Mouse (Mus musculus): Measurements from ENCODE around the gene Tecta. TPM values are rescaled to one million over a fixed set of nuclear protein-coding genes. Genes with fewer than 3 reads are reported as not detected.

Gene Tecta
- polyA plus RNA-seq, 1 experiment from 2014 or later, result 0.09 TPM

- no peaks in the 10 kb centered on the region for H3K9me3 ChIP-seq (ENCODE audit: low read length)
- no peak overlapping the region for H3K27ac ChIP-seq (ENCODE audit: low read depth)
- H3K4me1 ChIP-seq (ENCODE audit: insufficient read depth), result peaks cover 6% of the 10 kb centered on the region; the same call in 1 of the 2 replicates
- TF ChIP-seq CTCF (IDR thresholded peaks at IDR 0.05; ENCODE audit: low read depth), result no peak
- no peak for TF ChIP-seq EP300 (IDR thresholded peaks at IDR 0.05; ENCODE audit: low read depth)
- 48% methylated on average over 12 of the region's 12 CpGs for WGBS (ENCODE audit: insufficient replicate concordance)
- H3K9ac ChIP-seq (replicated peaks), result no peak overlapping the region
- H3K4me2 ChIP-seq (ENCODE audit: low read depth, low read length), result no peak overlapping the region
- DNase-seq (peak; percentile 23), ATAC-seq (peak; percentile 62; the same call in 1 of the 2 replicates)
- H3K4me3 ChIP-seq (ENCODE audit: low read depth, low read length), result no peak overlapping the region
- H3K27me3 ChIP-seq (ENCODE audit: insufficient read depth, low read length), result no peaks in the 10 kb centered on the region
- peaks cover 43% of the 10 kb centered on the region for H3K36me3 ChIP-seq (replicated peaks; ENCODE audit: insufficient read depth, low read length)
These were observed 28.6 kb upstream of the Tecta start for GRCm38 (mm10) chr9:42428060-42428924.

- 77% methylated on average over 10 of the region's 10 CpGs for WGBS (ENCODE audit: insufficient replicate concordance)
- Histone ChIP-seq H3K4me3 (ENCODE audit: low read depth, low read length) (no peak overlapping the region), H3K4me2 (ENCODE audit: low read depth, low read length) (no peak overlapping the region), H3K4me1 (ENCODE audit: insufficient read depth) (peaks cover 6% of the 10 kb centered on the region; the same call in 1 of the 2 replicates), H3K9me3 (ENCODE audit: low read length) (no peaks in the 10 kb centered on the region), H3K27me3 (ENCODE audit: insufficient read depth, low read length) (no peaks in the 10 kb centered on the region), H3K36me3 (replicated peaks; ENCODE audit: insufficient read depth, low read length) (peaks cover 52% of the 10 kb centered on the region), H3K27ac (ENCODE audit: low read depth) (no peak overlapping the region), H3K9ac (replicated peaks) (no peak overlapping the region)
- ATAC-seq (no peak), DNase-seq (no peak)
- TF ChIP-seq EP300 (IDR thresholded peaks at IDR 0.05; ENCODE audit: low read depth) (no peak), CTCF (IDR thresholded peaks at IDR 0.05; ENCODE audit: low read depth) (no peak)
These were observed 27.1 kb upstream of the Tecta start for GRCm38 (mm10) chr9:42426661-42427358.

GRCm38 (mm10) chr9:42423649-42424048 is 23.9 kb upstream of the Tecta start:
- Histone ChIP-seq H3K9ac (replicated peaks) (no peak overlapping the region), H3K27me3 (ENCODE audit: insufficient read depth, low read length) (no peaks in the 10 kb centered on the region), H3K4me2 (ENCODE audit: low read depth, low read length) (no peak overlapping the region), H3K27ac (ENCODE audit: low read depth) (no peak overlapping the region), H3K4me3 (ENCODE audit: low read depth, low read length) (no peak overlapping the region), H3K4me1 (ENCODE audit: insufficient read depth) (peaks cover 5% of the 10 kb centered on the region; the same call in 1 of the 2 replicates), H3K9me3 (ENCODE audit: low read length) (no peaks in the 10 kb centered on the region), H3K36me3 (replicated peaks; ENCODE audit: insufficient read depth, low read length) (peaks cover 39% of the 10 kb centered on the region)
- TF ChIP-seq CTCF (IDR thresholded peaks at IDR 0.05; ENCODE audit: low read depth), result no peak
- no peak for TF ChIP-seq EP300 (IDR thresholded peaks at IDR 0.05; ENCODE audit: low read depth)
- WGBS (ENCODE audit: insufficient replicate concordance), result 77% methylated on average over 2 of the region's 2 CpGs
- ATAC-seq, result no peak
- no peak for DNase-seq

GRCm38 (mm10) chr9:42419687-42420086 is 20.0 kb upstream of the Tecta start:
- H3K4me1 ChIP-seq (ENCODE audit: insufficient read depth), result no peaks in the 10 kb centered on the region
- H3K9me3 ChIP-seq (ENCODE audit: low read length), result no peaks in the 10 kb centered on the region
- TF ChIP-seq CTCF (IDR thresholded peaks at IDR 0.05; ENCODE audit: low read depth) (no peak), EP300 (IDR thresholded peaks at IDR 0.05; ENCODE audit: low read depth) (no peak)
- peaks cover 30% of the 10 kb centered on the region for H3K36me3 ChIP-seq (replicated peaks; ENCODE audit: insufficient read depth, low read length)
- no peak overlapping the region for H3K9ac ChIP-seq (replicated peaks)
- no peak overlapping the region for H3K4me2 ChIP-seq (ENCODE audit: low read depth, low read length)
- WGBS (ENCODE audit: insufficient replicate concordance), result 76% methylated on average over 2 of the region's 2 CpGs
- no peak overlapping the region for H3K27ac ChIP-seq (ENCODE audit: low read depth)
- no peaks in the 10 kb centered on the region for H3K27me3 ChIP-seq (ENCODE audit: insufficient read depth, low read length)
- no peak overlapping the region for H3K4me3 ChIP-seq (ENCODE audit: low read depth, low read length)
- ATAC-seq (no peak), DNase-seq (no peak)

- H3K4me3 ChIP-seq (ENCODE audit: low read depth, low read length), result no peak overlapping the region
- WGBS (ENCODE audit: insufficient replicate concordance), result 82% methylated on average over 5 of the region's 5 CpGs
- peaks cover 29% of the 10 kb centered on the region for H3K36me3 ChIP-seq (replicated peaks; ENCODE audit: insufficient read depth, low read length)
- H3K4me1 ChIP-seq (ENCODE audit: insufficient read depth), result no peaks in the 10 kb centered on the region
- H3K4me2 ChIP-seq (ENCODE audit: low read depth, low read length), result no peak overlapping the region
- no peaks in the 10 kb centered on the region for H3K9me3 ChIP-seq (ENCODE audit: low read length)
- no peak for TF ChIP-seq EP300 (IDR thresholded peaks at IDR 0.05; ENCODE audit: low read depth)
- TF ChIP-seq CTCF (IDR thresholded peaks at IDR 0.05; ENCODE audit: low read depth), result no peak
- H3K27ac ChIP-seq (ENCODE audit: low read depth), result no peak overlapping the region
- DNase-seq (no peak), ATAC-seq (no peak)
- no peaks in the 10 kb centered on the region for H3K27me3 ChIP-seq (ENCODE audit: insufficient read depth, low read length)
- no peak overlapping the region for H3K9ac ChIP-seq (replicated peaks)
These were observed 19.1 kb upstream of the Tecta start for GRCm38 (mm10) chr9:42418786-42419185.

- no peaks in the 10 kb centered on the region for H3K27me3 ChIP-seq (ENCODE audit: insufficient read depth, low read length)
- ATAC-seq (no peak), DNase-seq (no peak)
- no peaks in the 10 kb centered on the region for H3K9me3 ChIP-seq (ENCODE audit: low read length)
- no peak overlapping the region for H3K9ac ChIP-seq (replicated peaks)
- H3K27ac ChIP-seq (ENCODE audit: low read depth), result no peak overlapping the region
- WGBS (ENCODE audit: insufficient replicate concordance), result 84% methylated on average over 12 of the region's 12 CpGs
- H3K4me3 ChIP-seq (ENCODE audit: low read depth, low read length), result no peak overlapping the region
- no peaks in the 10 kb centered on the region for H3K4me1 ChIP-seq (ENCODE audit: insufficient read depth)
- no peak for TF ChIP-seq CTCF (IDR thresholded peaks at IDR 0.05; ENCODE audit: low read depth)
- TF ChIP-seq EP300 (IDR thresholded peaks at IDR 0.05; ENCODE audit: low read depth), result no peak
- H3K4me2 ChIP-seq (ENCODE audit: low read depth, low read length), result no peak overlapping the region
- peaks cover 27% of the 10 kb centered on the region for H3K36me3 ChIP-seq (replicated peaks; ENCODE audit: insufficient read depth, low read length)
These were observed 17.7 kb upstream of the Tecta start for GRCm38 (mm10) chr9:42417352-42417952.
